Mouse (Mus musculus) limb, embryonic 15.5 days (tissue): Measurements from ENCODE around the gene Map10. TPM values are rescaled to one million over a fixed set of nuclear protein-coding genes. Genes with fewer than 3 reads are reported as not detected.

Experiments used
- polyA plus RNA-seq: library from polyadenylated mRNA; unstranded; fragments of >200 nt; fragmentation: Nextera tagmentation; extraction: Ambion mirVana; gene quantifications from 2 replicates; pipeline ENCODE4 v1.2.1, GENCODE M21; 2015

Map10 gene
- polyA plus RNA-seq, 1 experiment from 2014 or later: 5.4 TPM

Other genes with a start within 250 kb of the Map10 start
- gene Sipa1l2, start 100.0 kb upstream of the Map10 start, polyA plus RNA-seq: 12.0 and 12.7 TPM in 2 replicates
- 38.6 and 40.0 TPM in 2 replicates for gene Ntpcr, start 60.1 kb downstream of the Map10 start, polyA plus RNA-seq
- 0.70 and 0.89 TPM in 2 replicates for gene Pcnx2, start 228.5 kb downstream of the Map10 start, polyA plus RNA-seq
- 0.26 and 0.27 TPM in 2 replicates for gene Map3k21, start 240.6 kb downstream of the Map10 start, polyA plus RNA-seq